ENCODE assay signal across 8 mouse cellular contexts in genomic region chr7:139364005-139364557, GRCm38 (mm10). TPM values are rescaled to one million over a fixed set of nuclear protein-coding genes. Genes with fewer than 3 reads are reported as not detected.
DNase-seq lines count a peak whose midpoint lies in the region; ATAC-seq and TF ChIP-seq lines count a peak whose summit lies in the region.

No protein-coding gene starts in this region.

- no peak for TF ChIP-seq CTCF in gastrocnemius, adult 2 months (IDR thresholded peaks at IDR 0.05)

- no peaks in the 10 kb centered on the region for H3K9me3 ChIP-seq in hindbrain, embryonic 14.5 days (ENCODE audit: control insufficient read depth, low read length)

- H3K27ac ChIP-seq in gastrocnemius, adult 2 months, result peak overlapping the region; percentile 89
- H3K27ac ChIP-seq in hindbrain, embryonic 14.5 days, result peak overlapping the region; percentile 73; the same call in 1 of the 2 replicates

- H3K9ac ChIP-seq in hindbrain, embryonic 14.5 days, result no peak overlapping the region

- peak overlapping the region; percentile 36 for H3K4me3 ChIP-seq in gastrocnemius, adult 2 months
- no peak overlapping the region for H3K4me3 ChIP-seq in hindbrain, embryonic 14.5 days (replicated peaks; ENCODE audit: low read length)

- no peaks in the 10 kb centered on the region for H3K36me3 ChIP-seq in hindbrain, embryonic 14.5 days (replicated peaks; ENCODE audit: control insufficient read depth, insufficient read depth)

- H3K4me2 ChIP-seq in hindbrain, embryonic 14.5 days (replicated peaks), result peak overlapping the region; percentile 19; the same call in 1 of the 2 replicates

- intact Hi-C loops in gastrocnemius, adult 2 months (cut with DNase I), result loop anchor here (10.0 kb wide), 1 partner anchor 129 kb away; no protein-coding TSS in a partner anchor

- peaks cover 24% of the 10 kb centered on the region for H3K4me1 ChIP-seq in hindbrain, embryonic 14.5 days (replicated peaks; ENCODE audit: control insufficient read depth, insufficient read depth, low read length)

- H3K27me3 ChIP-seq in hindbrain, embryonic 14.5 days (ENCODE audit: control insufficient read depth, insufficient read depth, low read length), result no peaks in the 10 kb centered on the region

- DNase-seq in adrenal gland, adult (ENCODE audit: inconsistent age in 2 of 2, low spot score in 1 of 2), result peak; percentile 89 to 96
- DNase-seq in gastrocnemius, adult 2 months, result peak; percentile 86
- DNase-seq in hindbrain, embryonic 14.5 days (ENCODE audit: low spot score), result peak; percentile 58
- peak; percentile 59 to 72 for DNase-seq in left cerebral cortex, adult 18-20 months (ENCODE audit: low spot score in 2 of 2)
- DNase-seq in lung, postnatal 14 days, result peak; percentile 75
- peak; percentile 72 to 76 for DNase-seq in right cerebral cortex, postnatal 10 days (ENCODE audit: low spot score in 2 of 2)

- WGBS in hindbrain, embryonic 14.5 days, result 3% methylated on average over 9 of the region's 9 CpGs

- ATAC-seq in common myeloid progenitor, adult 5-6 weeks (replicated peaks; ENCODE audit: low read depth, poor library complexity, severe bottlenecking), result peak; percentile 11
- peak; percentile 55; the same call in 1 of the 2 replicates for ATAC-seq in hindbrain, embryonic 14.5 days (ENCODE audit: low FRiP score)
- ATAC-seq in megakaryocyte progenitor cell, adult 5-6 weeks (replicated peaks; ENCODE audit: poor library complexity), result no peak

RNA-seq across cellular contexts. Expression of gene Inpp5a, which starts 24.8 kb away (rescaled TPM):
- total RNA-seq in common myeloid progenitor, adult 5-6 weeks (2017), result 3.3 and 6.3 TPM in 2 replicates
- 10 to 100 TPM; 77.2 to 95.0 TPM for total RNA-seq in gastrocnemius, adult 2 months (2021)
- 28.1 and 34.1 TPM in 2 replicates for polyA plus RNA-seq in hindbrain, embryonic 14.5 days (2014; fragmentation: Nextera tagmentation; extraction: Ambion mirVana)
- 10 to 100 TPM; 60.0 to 61.8 TPM for total RNA-seq in left cerebral cortex, adult 18-20 months (2021)
- total RNA-seq in megakaryocyte progenitor cell, adult 5-6 weeks (2015), result 8.5 and 9.9 TPM in 2 replicates
- total RNA-seq in megakaryocyte progenitor cell, adult 5-6 weeks (2017), result 4.9 and 11.2 TPM in 2 replicates
